In the genomic region with DNA sequence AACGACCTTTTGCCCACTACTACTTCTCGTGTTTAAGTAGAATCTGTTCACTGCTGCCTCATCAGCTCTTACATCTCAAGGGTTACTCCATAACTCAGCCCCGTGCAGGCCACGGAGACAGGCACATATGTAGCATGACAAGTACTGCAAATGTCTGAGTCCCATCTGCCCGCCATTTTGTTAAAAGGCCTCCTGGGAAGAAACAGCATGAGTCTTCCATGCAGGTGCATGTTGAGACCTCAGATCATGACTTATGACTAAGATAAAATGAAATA, we compare ENCODE assay signal across 23 mouse cellular contexts. TPM values are rescaled to one million over a fixed set of nuclear protein-coding genes. Genes with fewer than 3 reads are reported as not detected.
DNase-seq lines count a peak whose midpoint lies in the region; ATAC-seq and TF ChIP-seq lines count a peak whose summit lies in the region.
"Had no signal": no experiment of that assay in that cellular context is flagged by ENCODE, and none has a peak within 500 bp of the region (broad histone marks: within the 10 kb centered on the region; RNA-seq: fewer than 3 reads in every experiment).

No protein-coding gene starts in this region.

- H3K36me3 ChIP-seq in heart, embryonic 10.5 days = peaks cover 10% of the 10 kb centered on the region; the same call in 1 of the 2 replicates
- H3K36me3 ChIP-seq in lung, embryonic 15.5 days = peaks cover 12% of the 10 kb centered on the region; the same call in 1 of the 2 replicates
- H3K36me3 ChIP-seq in E14TG2a.4 (ENCODE audit: insufficient read depth, low read length) = peaks cover 13% of the 10 kb centered on the region
- H3K36me3 ChIP-seq: forebrain, embryonic 15.5 days had no signal

- H3K9ac ChIP-seq in lung, embryonic 15.5 days = no peak overlapping the region
- H3K9ac ChIP-seq: embryonic facial prominence, embryonic 12.5 days; forebrain, embryonic 13.5 days; forebrain, embryonic 15.5 days; forebrain, postnatal 0 days had no signal

- peaks cover 17% of the 10 kb centered on the region for H3K4me1 ChIP-seq in heart, embryonic 10.5 days
- H3K4me1 ChIP-seq in lung, embryonic 15.5 days = peaks cover 32% of the 10 kb centered on the region
- H3K4me1 ChIP-seq in E14TG2a.4 (replicated peaks; ENCODE audit: low read depth, low read length) = peaks cover 37% of the 10 kb centered on the region
- H3K4me1 ChIP-seq: embryonic facial prominence, embryonic 10.5 days; embryonic facial prominence, embryonic 12.5 days had no signal

- no peak overlapping the region for H3K4me3 ChIP-seq in heart, embryonic 10.5 days
- no peak overlapping the region for H3K4me3 ChIP-seq in lung, embryonic 15.5 days
- 0 out of 2 replicates have a peak overlapping the region, but pooled peaks have one; percentile 4 for H3K4me3 ChIP-seq in E14TG2a.4 (replicated peaks; ENCODE audit: low read length)
- H3K4me3 ChIP-seq: embryonic facial prominence, embryonic 10.5 days; embryonic facial prominence, embryonic 12.5 days; forebrain, embryonic 13.5 days; forebrain, embryonic 15.5 days had no signal

- no peaks in the 10 kb centered on the region for H3K9me3 ChIP-seq in heart, embryonic 10.5 days
- no peaks in the 10 kb centered on the region for H3K9me3 ChIP-seq in lung, embryonic 15.5 days
- H3K9me3 ChIP-seq in E14TG2a.4 (ENCODE audit: low read length) = no peaks in the 10 kb centered on the region
- H3K9me3 ChIP-seq: embryonic facial prominence, embryonic 10.5 days; embryonic facial prominence, embryonic 12.5 days; forebrain, embryonic 13.5 days; forebrain, embryonic 15.5 days had no signal

- H3K27ac ChIP-seq in heart, embryonic 10.5 days = no peak overlapping the region
- H3K27ac ChIP-seq in lung, embryonic 15.5 days = 0 out of 2 replicates have a peak overlapping the region, but pooled peaks have one; percentile 0
- H3K27ac ChIP-seq: embryonic facial prominence, embryonic 10.5 days; embryonic facial prominence, embryonic 12.5 days; forebrain, embryonic 13.5 days; forebrain, embryonic 15.5 days had no signal

- peak; percentile 51 for DNase-seq in heart, embryonic 10.5 days (ENCODE audit: low spot score)
- no peak for DNase-seq in heart, adult 11 months
- DNase-seq in lung, postnatal 25 days (ENCODE audit: low spot score) = no peak
- DNase-seq in right cerebral cortex, postnatal 36 days (ENCODE audit: low spot score in 2 of 2) = no peak
- DNase-seq: adrenal gland, adult 8-10 months; adrenal gland, postnatal 14 days; adrenal gland, postnatal 36 days; B cell, adult 2 months; cerebellum, adult 11-12 months; cerebellum, adult 2 months; cerebellum, adult 9-10 months; cerebellum, postnatal 10 days; cerebellum, postnatal 25 days; forebrain, postnatal 0 days had no signal

- no peak for TF ChIP-seq CTCF in E14TG2a.4 (conservative IDR thresholded peaks at IDR 0.05; ENCODE audit: low read length)

- no peak overlapping the region for H3K4me2 ChIP-seq in lung, embryonic 15.5 days
- H3K4me2 ChIP-seq: embryonic facial prominence, embryonic 12.5 days; forebrain, embryonic 13.5 days; forebrain, embryonic 15.5 days had no signal

- ATAC-seq in lung, embryonic 15.5 days (ENCODE audit: borderline replicate concordance, extremely low read depth, low FRiP score, low TSS enrichment) = no peak
- ATAC-seq: activated CD4-positive, CD25-positive, alpha-beta regulatory T cell, adult 4 months; CD4-positive, CD25-positive, alpha-beta regulatory T cell, adult 4 months; forebrain, embryonic 13.5 days; forebrain, embryonic 15.5 days; forebrain, postnatal 0 days had no signal

- no peaks in the 10 kb centered on the region for H3K27me3 ChIP-seq in heart, embryonic 10.5 days (ENCODE audit: insufficient read depth, poor library complexity, severe bottlenecking)
- H3K27me3 ChIP-seq in lung, embryonic 15.5 days = no peaks in the 10 kb centered on the region
- H3K27me3 ChIP-seq in E14TG2a.4 (ENCODE audit: insufficient read depth, low read length) = no peaks in the 10 kb centered on the region
- H3K27me3 ChIP-seq: CH12.LX; embryonic facial prominence, embryonic 12.5 days; forebrain, embryonic 13.5 days; forebrain, embryonic 15.5 days had no signal

- WGBS in heart, embryonic 10.5 days = 86% methylated on average over 5 of the region's 5 CpGs
- 61% methylated on average over 5 of the region's 5 CpGs for WGBS in lung, embryonic 15.5 days

RNA-seq across cellular contexts. Expression of a gene that starts 31.1 kb away (rescaled TPM):
- 11.7 and 12.9 TPM in 2 replicates for polyA plus RNA-seq in heart, embryonic 10.5 days (2016; fragmentation: Nextera tagmentation; extraction: Ambion mirVana)
- polyA plus RNA-seq in lung, embryonic 15.5 days (2015; fragmentation: Nextera tagmentation; extraction: Ambion mirVana) = 41.2 and 43.2 TPM in 2 replicates
